Mouse (Mus musculus) brain, embryonic 14.5 days (tissue): ENCODE results near the gene Sult3a2. TPM values are rescaled to one million over a fixed set of nuclear protein-coding genes. Genes with fewer than 3 reads are reported as not detected.

ENCODE experiments used
- DNase-seq: peaks from one replicate; pipeline ENCODE4 v3.0.0-alpha.2; 2011; ENCODE audit warnings: low read depth
- CTCF ChIP-seq: fragments of 200-500 bp; IDR thresholded peaks from 2 replicates; pipeline ENCODE4 v1.5.1; 2012; ENCODE audit warnings: inconsistent platforms, mild to moderate bottlenecking, moderate library complexity, borderline replicate concordance; ENCODE audit not compliant: insufficient read depth, insufficient read length; ENCODE audit errors: extremely low read depth
- POLR2A ChIP-seq: fragments of 200-500 bp; IDR thresholded peaks from 2 replicates; pipeline ENCODE4 v1.6.1; 2012; ENCODE audit warnings: mild to moderate bottlenecking, inconsistent platforms, borderline replicate concordance; ENCODE audit not compliant: poor library complexity, insufficient read depth, insufficient read length, severe bottlenecking; ENCODE audit errors: extremely low read depth
- polyA plus RNA-seq: library from polyadenylated mRNA; depleted of rRNA; stranded (reverse); fragments of >200 nt; gene quantifications from 2 replicates; pipeline ENCODE4 v1.2.3, GENCODE M21; 2012; rRNA removed

Sult3a2 gene
- polyA plus RNA-seq, 1 experiment: not detected

- no peak for DNase-seq
- TF ChIP-seq CTCF: no peak
- no peak for TF ChIP-seq POLR2A
Observed at GRCm38 (mm10) chr10:33723764-33724163, 62.7 kb downstream of the Sult3a2 start.

GRCm38 (mm10) chr10:33721827-33722438, 64.6 kb downstream of the Sult3a2 start:
- peak; percentile 23 for DNase-seq
- no peak for TF ChIP-seq POLR2A
- TF ChIP-seq CTCF: no peak

Other genes with a start within 250 kb of the Sult3a2 start
- gene Clvs2, start 161.9 kb downstream of the Sult3a2 start, polyA plus RNA-seq: 10.5 and 17.1 TPM in 2 replicates
- gene Sult3a1, start 71.0 kb upstream of the Sult3a2 start, polyA plus RNA-seq: not detected in 2 replicates
- gene Rsph4a, start 118.4 kb upstream of the Sult3a2 start, polyA plus RNA-seq: 0.44 and 1.1 TPM in 2 replicates
- gene Zup1, start 164.6 kb upstream of the Sult3a2 start, polyA plus RNA-seq: 12.3 and 13.1 TPM in 2 replicates
- gene Rwdd1, start 232.9 kb upstream of the Sult3a2 start, polyA plus RNA-seq: 70.6 and 72.4 TPM in 2 replicates